Mouse (Mus musculus) embryonic fibroblast, embryonic 13.5 days (primary cell): ENCODE data around the gene Tpk1.

Experiments
- CTCF ChIP-seq: IDR thresholded peaks from 2 replicates; pipeline ENCODE4 v1.5.1; 2011; ENCODE audit warnings: mild to moderate bottlenecking, control low read depth, low read length, moderate library complexity, borderline replicate concordance; ENCODE audit not compliant: insufficient read depth
- POLR2A ChIP-seq: IDR thresholded peaks from 2 replicates; pipeline ENCODE4 v1.6.1; 2011; ENCODE audit warnings: low read depth, mild to moderate bottlenecking, control low read depth, low read length, moderate library complexity

GRCm38 (mm10) chr6:43337491-43337961 lies 328.6 kb downstream of the Tpk1 start:
- no peak for TF ChIP-seq CTCF
- no peak for TF ChIP-seq POLR2A
